Comparison of ENCODE assay signal across 8 mouse cellular contexts in the genomic region with DNA sequence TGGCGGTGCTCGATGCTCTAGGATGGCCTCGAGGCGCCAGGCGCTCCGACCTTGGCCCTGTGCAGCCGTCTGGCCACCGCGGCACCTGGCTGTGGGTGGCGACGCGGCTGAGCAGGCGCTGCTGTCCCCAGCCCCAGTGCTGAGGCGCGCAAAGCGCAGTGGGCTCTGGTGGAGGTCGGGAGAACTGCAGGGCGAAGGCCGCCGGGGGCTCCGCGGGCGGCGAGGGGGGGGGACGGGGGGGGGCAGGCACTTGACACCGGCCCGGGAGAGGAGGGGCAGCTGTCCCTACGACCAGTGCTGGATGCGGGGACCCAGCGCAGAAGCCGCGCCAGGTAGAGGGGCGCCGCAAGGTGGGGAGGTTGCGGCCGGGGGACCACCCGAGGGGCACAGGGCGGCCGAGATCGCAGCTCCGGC. TPM values are rescaled to one million over a fixed set of nuclear protein-coding genes. Genes with fewer than 3 reads are reported as not detected.
DNase-seq lines count a peak whose midpoint lies in the region; ATAC-seq and TF ChIP-seq lines count a peak whose summit lies in the region.

No protein-coding gene starts in this region.

- peak; percentile 66 for ATAC-seq in heart, embryonic 11.5 days (replicated peaks; ENCODE audit: insufficient number of reproducible peaks, low FRiP score, low TSS enrichment)
- peak; percentile 83 for ATAC-seq in lung, embryonic 16.5 days (ENCODE audit: low read depth)

- H3K4me1 ChIP-seq in heart, embryonic 11.5 days (ENCODE audit: control insufficient read depth, insufficient read depth, low read length), result peaks cover 36% of the 10 kb centered on the region
- peaks cover 36% of the 10 kb centered on the region for H3K4me1 ChIP-seq in lung, embryonic 16.5 days (replicated peaks; ENCODE audit: control insufficient read depth, insufficient read depth, low read length)
- H3K4me1 ChIP-seq in olfactory bulb, adult 2 months (ENCODE audit: control insufficient read depth, insufficient read depth, low read length), result peaks cover 34% of the 10 kb centered on the region
- peaks cover 26% of the 10 kb centered on the region for H3K4me1 ChIP-seq in thymus, adult 2 months (replicated peaks; ENCODE audit: control insufficient read depth, insufficient read depth, low read length)

- H3K9ac ChIP-seq in heart, embryonic 11.5 days (ENCODE audit: low read depth, low read length), result peak overlapping the region; percentile 93
- peak overlapping the region; percentile 88 for H3K9ac ChIP-seq in lung, embryonic 16.5 days (ENCODE audit: low read length)

- peak overlapping the region; percentile 96 for H3K27ac ChIP-seq in heart, embryonic 11.5 days (ENCODE audit: low read depth, low read length)
- peak overlapping the region; percentile 96 for H3K27ac ChIP-seq in lung, embryonic 16.5 days (ENCODE audit: low read length)
- peak overlapping the region; percentile 85 for H3K27ac ChIP-seq in olfactory bulb, adult 2 months (ENCODE audit: insufficient read depth, low read depth, low read length)
- no peak overlapping the region for H3K27ac ChIP-seq in thymus, adult 2 months (ENCODE audit: control insufficient read depth, insufficient read depth, low read length)

- no peak for TF ChIP-seq POLR2A in olfactory bulb, adult 2 months (IDR thresholded peaks at IDR 0.05; ENCODE audit: insufficient read depth, low read depth, low read length)
- TF ChIP-seq POLR2A in thymus, adult 2 months (IDR thresholded peaks at IDR 0.05; ENCODE audit: control insufficient read depth, extremely low read depth, insufficient read depth, low read length, poor library complexity), result no peak

- H3K4me3 ChIP-seq in heart, embryonic 11.5 days (ENCODE audit: low read depth, low read length), result peak overlapping the region; percentile 88
- peak overlapping the region; percentile 82 for H3K4me3 ChIP-seq in lung, embryonic 16.5 days (ENCODE audit: low read length)
- peak overlapping the region; percentile 86 for H3K4me3 ChIP-seq in olfactory bulb, adult 2 months (ENCODE audit: insufficient read depth, low read depth, low read length)
- H3K4me3 ChIP-seq in thymus, adult 2 months (ENCODE audit: control insufficient read depth, insufficient read depth, low read length), result peak overlapping the region; percentile 62

- H3K9me3 ChIP-seq in heart, embryonic 11.5 days (replicated peaks; ENCODE audit: control insufficient read depth, low read length), result no peaks in the 10 kb centered on the region
- no peaks in the 10 kb centered on the region for H3K9me3 ChIP-seq in lung, embryonic 16.5 days (ENCODE audit: control insufficient read depth, low read length)

- no peaks in the 10 kb centered on the region for H3K36me3 ChIP-seq in heart, embryonic 11.5 days (ENCODE audit: control insufficient read depth, insufficient read depth, low read length)
- H3K36me3 ChIP-seq in lung, embryonic 16.5 days (ENCODE audit: control insufficient read depth, insufficient read depth, low read length), result no peaks in the 10 kb centered on the region
- H3K36me3 ChIP-seq in thymus, adult 2 months (ENCODE audit: control insufficient read depth, insufficient read depth, low read length), result no peaks in the 10 kb centered on the region

- DNase-seq in B cell, adult 2 months, result peak; percentile 90
- DNase-seq in adrenal gland, adult 2 months, result peak; percentile 85
- peak; percentile 83 for DNase-seq in embryo, embryonic 9.5 days (ENCODE audit: extremely low spot score)
- DNase-seq in kidney, adult 9 months, result peak; percentile 84
- DNase-seq in thymus, adult 2 months, result peak; percentile 84

- peak; percentile 60; the same call in 1 of the 2 replicates for TF ChIP-seq CTCF in olfactory bulb, adult 2 months (IDR thresholded peaks at IDR 0.05; ENCODE audit: insufficient read depth, low read depth, low read length)
- TF ChIP-seq CTCF in thymus, adult 2 months (IDR thresholded peaks at IDR 0.05; ENCODE audit: borderline replicate concordance, control insufficient read depth, extremely low read depth, insufficient read depth, low read length, poor library complexity), result peak; percentile 66; the same call in 1 of the 2 replicates

- H3K4me2 ChIP-seq in heart, embryonic 11.5 days, result peak overlapping the region; percentile 85
- H3K4me2 ChIP-seq in lung, embryonic 16.5 days (ENCODE audit: low read depth, low read length), result peak overlapping the region; percentile 85

- WGBS in heart, embryonic 11.5 days (ENCODE audit: insufficient replicate concordance), result under 1% methylated on average over 32 of the region's 41 CpGs
- 0% methylated on average over 20 of the region's 41 CpGs for WGBS in lung, embryonic 16.5 days
- under 1% methylated on average over 40 of the region's 41 CpGs for WGBS in olfactory bulb, adult 2 months
- WGBS in thymus, adult 2 months, result under 1% methylated on average over 40 of the region's 41 CpGs

- H3K27me3 ChIP-seq in heart, embryonic 11.5 days (ENCODE audit: control insufficient read depth, insufficient read depth, low read length), result no peaks in the 10 kb centered on the region
- H3K27me3 ChIP-seq in lung, embryonic 16.5 days (ENCODE audit: control insufficient read depth, insufficient read depth, low read depth, low read length), result no peaks in the 10 kb centered on the region
- no peaks in the 10 kb centered on the region for H3K27me3 ChIP-seq in thymus, adult 2 months (ENCODE audit: control insufficient read depth, insufficient read depth, low read length)

RNA-seq across cellular contexts. Expression of a gene that starts 0.5 kb away (rescaled TPM):
- total RNA-seq in adrenal gland, adult 2 months (2021), result 10 to 100 TPM; 36.7 to 42.4 TPM
- polyA plus RNA-seq in adrenal gland, adult 2 months (2012; rRNA removed), result 9.7 and 10.2 TPM in 2 replicates
- polyA plus RNA-seq in heart, embryonic 11.5 days (2014; fragmentation: Nextera tagmentation; extraction: Ambion mirVana), result 55.1 and 60.1 TPM in 2 replicates
- 64.2 and 77.3 TPM in 2 replicates for polyA plus RNA-seq in lung, embryonic 16.5 days (2015; fragmentation: Nextera tagmentation; extraction: Ambion mirVana)
- polyA plus RNA-seq in olfactory bulb, adult 2 months (2012; ENCODE audit: insufficient read depth, insufficient read length, low replicate concordance, missing spikeins), result not detected in 2 replicates
- polyA plus RNA-seq in thymus, adult 2 months (2012; rRNA removed), result 40.9 and 55.1 TPM in 2 replicates
